Mouse (Mus musculus) left cerebral cortex, postnatal 25 days (tissue): ENCODE data around the gene Cdk5rap1. TPM values are rescaled to one million over a fixed set of nuclear protein-coding genes. Genes with fewer than 3 reads are reported as not detected.

ENCODE experiments used
- DNase-seq, 2 experiments: peaks; one replicate each; pipeline ENCODE4 v3.0.0; 2022; ENCODE audit warnings: low spot score in 2 of 2, mixed read lengths in 1 of 2
- intact Hi-C: fragments of 180-260 bp; cut with DNase I; formaldehyde crosslinking; loops from one replicate; pipeline ENCODE4 v1.15.1; 2025
- total RNA-seq, 2 experiments: library from RNA; stranded (reverse); gene quantifications; 2 replicates each; pipeline ENCODE4 v1.2.3; 2021

Gene Cdk5rap1
- total RNA-seq: 10 to 100 TPM; 11.4 to 17.4 TPM

- no peak for DNase-seq
- intact Hi-C loops: no loop called here
Measured at GRCm38 (mm10) chr2:154372842-154373500, at the start of gene Cdk5rap1. Gene Cdk5rap1 (minus strand): TSS chr2:154373010.

GRCm38 (mm10) chr2:154422181-154422580, 49.4 kb upstream of the Cdk5rap1 start:
- intact Hi-C loops: no loop called here
- DNase-seq: no peak

- no peak for DNase-seq
- intact Hi-C loops: no loop called here
Measured at GRCm38 (mm10) chr2:154420942-154421731, 48.3 kb upstream of the Cdk5rap1 start.

GRCm38 (mm10) chr2:154419631-154420515, 47.1 kb upstream of the Cdk5rap1 start:
- no peak for DNase-seq
- intact Hi-C loops: loop anchor here (10.0 kb wide), 1 partner anchor 525 kb away; no protein-coding TSS in a partner anchor

GRCm38 (mm10) chr2:154418001-154418400, 45.2 kb upstream of the Cdk5rap1 start:
- no peak for DNase-seq
- intact Hi-C loops: loop anchor here (10.0 kb wide), 1 partner anchor 527 kb away; no protein-coding TSS in a partner anchor

- intact Hi-C loops: loop anchor here (1.0 to 10.0 kb wide), 4 partner anchors 122 to 528 kb away; partner anchors contain the start of genes 4930519P11Rik and Zfp341
- DNase-seq: peak; percentile 56 to 76
Measured at GRCm38 (mm10) chr2:154417107-154417506, 44.3 kb upstream of the Cdk5rap1 start.

GRCm38 (mm10) chr2:154412018-154412666, 39.3 kb upstream of the Cdk5rap1 start:
- DNase-seq: peak; percentile 56 to 79
- intact Hi-C loops: loop anchor here (10.0 kb wide), 1 partner anchor 533 kb away; no protein-coding TSS in a partner anchor

- intact Hi-C loops: loop anchor here (10.0 kb wide), 1 partner anchor 534 kb away; no protein-coding TSS in a partner anchor
- DNase-seq: peak; percentile 46 to 87
Measured at GRCm38 (mm10) chr2:154410355-154410754, 37.5 kb upstream of the Cdk5rap1 start.

- intact Hi-C loops: no loop called here
- peak; percentile 71 to 78 for DNase-seq
Measured at GRCm38 (mm10) chr2:154407643-154408445, 35.0 kb upstream of the Cdk5rap1 start, which contains the start of gene Snta1. Gene Snta1 (minus strand): TSS chr2:154408099.

- no peak for DNase-seq
- intact Hi-C loops: no loop called here
Measured at GRCm38 (mm10) chr2:154407063-154407642, 34.3 kb upstream of the Cdk5rap1 start.

- DNase-seq: no peak
- intact Hi-C loops: no loop called here
Measured at GRCm38 (mm10) chr2:154405447-154405994, 32.7 kb upstream of the Cdk5rap1 start.

- DNase-seq: no peak
Measured at GRCm38 (mm10) chr2:154402811-154403210, 30.0 kb upstream of the Cdk5rap1 start.

GRCm38 (mm10) chr2:154401976-154402375, 29.2 kb upstream of the Cdk5rap1 start:
- DNase-seq: no peak
- intact Hi-C loops: no loop called here

More at GRCm38 (mm10) chr2:154402811-154403210, 30.0 kb upstream of the Cdk5rap1 start:
- intact Hi-C loops: no loop called here

GRCm38 (mm10) chr2:154399325-154399724, 26.5 kb upstream of the Cdk5rap1 start:
- DNase-seq: peak in 1 of 2 experiments; percentile 49
- intact Hi-C loops: no loop called here

- intact Hi-C loops: no loop called here
Measured at GRCm38 (mm10) chr2:154398267-154398666, 25.5 kb upstream of the Cdk5rap1 start.

GRCm38 (mm10) chr2:154396529-154396928, 23.7 kb upstream of the Cdk5rap1 start:
- intact Hi-C loops: no loop called here
- no peak for DNase-seq

More at GRCm38 (mm10) chr2:154398267-154398666, 25.5 kb upstream of the Cdk5rap1 start:
- no peak for DNase-seq

GRCm38 (mm10) chr2:154394602-154395001, 21.8 kb upstream of the Cdk5rap1 start:
- intact Hi-C loops: no loop called here
- no peak for DNase-seq
